ENCODE assay signal across 8 mouse cellular contexts in the genomic region with DNA sequence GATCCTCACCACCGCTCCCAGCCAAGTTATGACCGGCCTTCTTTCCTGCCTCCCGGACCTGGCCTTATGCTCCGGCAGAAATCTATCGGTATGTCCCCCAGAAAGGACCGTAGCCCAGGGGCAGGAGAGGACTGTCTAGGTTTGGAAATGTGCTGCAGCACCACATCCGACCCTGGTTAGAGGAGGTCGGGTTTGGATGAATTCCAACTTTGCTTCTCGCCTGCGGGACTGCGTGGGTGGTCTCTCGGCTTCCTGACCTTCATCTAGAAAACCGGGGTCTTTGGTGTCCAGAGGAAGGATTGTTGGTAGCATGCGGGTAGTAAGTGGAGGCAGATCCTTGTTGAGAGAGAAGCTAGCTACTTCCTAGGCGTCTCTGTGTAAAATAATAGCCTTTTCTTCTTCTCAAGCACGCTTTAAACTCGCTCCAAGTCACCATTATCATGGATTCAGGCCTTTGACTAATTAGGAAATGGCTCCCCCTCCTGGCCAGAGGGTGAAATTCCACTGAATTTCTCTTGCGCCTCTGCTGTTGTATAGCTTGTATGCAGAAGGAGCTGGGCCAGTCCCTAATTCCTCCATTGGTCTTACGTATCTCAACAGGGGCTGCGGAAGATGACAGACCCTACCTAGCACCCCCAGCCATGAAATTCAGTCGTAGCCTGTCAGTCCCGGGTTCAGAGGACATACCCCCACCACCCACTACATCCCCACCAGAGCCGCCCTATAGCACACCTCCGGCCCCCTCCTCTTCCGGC. TPM values are rescaled to one million over a fixed set of nuclear protein-coding genes. Genes with fewer than 3 reads are reported as not detected.
DNase-seq lines count a peak whose midpoint lies in the region; ATAC-seq and TF ChIP-seq lines count a peak whose summit lies in the region.

No protein-coding gene starts in this region.

- 0 out of 2 replicates have a peak overlapping the region, but pooled peaks have one; percentile 4 for H3K9ac ChIP-seq in forebrain, postnatal 0 days
- 0 out of 2 replicates have a peak overlapping the region, but pooled peaks have one; percentile 20 for H3K9ac ChIP-seq in lung, postnatal 0 days (replicated peaks; ENCODE audit: low read depth)

- TF ChIP-seq EP300 in lung, postnatal 0 days (IDR thresholded peaks at IDR 0.05), result no peak

- peak; percentile 92 for DNase-seq in MN1 (ENCODE audit: low spot score)
- DNase-seq in cerebellum, adult 11-12 months, result peak; percentile 83
- DNase-seq in forebrain, postnatal 0 days, result peak; percentile 95
- DNase-seq in hindbrain, embryonic 10.5 days (ENCODE audit: low spot score), result peak; percentile 88
- DNase-seq in layer of hippocampus, adult 9-10 months (ENCODE audit: low spot score), result peak; percentile 96
- peak; percentile 92 for DNase-seq in lung, postnatal 0 days (ENCODE audit: low spot score)
- DNase-seq in ovary, postnatal 10 days (ENCODE audit: low spot score), result peak; percentile 61
- DNase-seq in thymus, postnatal 14 days, result peak; percentile 69

- no peaks in the 10 kb centered on the region for H3K4me1 ChIP-seq in forebrain, postnatal 0 days (ENCODE audit: insufficient read depth)
- peaks cover 59% of the 10 kb centered on the region for H3K4me1 ChIP-seq in hindbrain, embryonic 10.5 days (replicated peaks)
- no peaks in the 10 kb centered on the region for H3K4me1 ChIP-seq in lung, postnatal 0 days (ENCODE audit: insufficient read depth, low read depth, low read length)

- no peak overlapping the region for H3K27ac ChIP-seq in forebrain, postnatal 0 days (ENCODE audit: low read depth, low read length)
- H3K27ac ChIP-seq in hindbrain, embryonic 10.5 days, result peak overlapping the region; percentile 62; the same call in 1 of the 2 replicates
- H3K27ac ChIP-seq in lung, postnatal 0 days (ENCODE audit: low read length), result no peak overlapping the region

- H3K4me3 ChIP-seq in forebrain, postnatal 0 days (ENCODE audit: low read depth, low read length), result no peak overlapping the region
- peak overlapping the region; percentile 45 for H3K4me3 ChIP-seq in hindbrain, embryonic 10.5 days
- 0 out of 2 replicates have a peak overlapping the region, but pooled peaks have one; percentile 0 for H3K4me3 ChIP-seq in lung, postnatal 0 days (ENCODE audit: low read depth, low read length)

- H3K27me3 ChIP-seq in forebrain, postnatal 0 days (ENCODE audit: insufficient read depth, low read length), result peaks cover 15% of the 10 kb centered on the region
- H3K27me3 ChIP-seq in hindbrain, embryonic 10.5 days (ENCODE audit: insufficient read depth, poor library complexity, severe bottlenecking), result peaks cover 92% of the 10 kb centered on the region
- H3K27me3 ChIP-seq in lung, postnatal 0 days (replicated peaks; ENCODE audit: insufficient read depth, low read length), result peaks cover 54% of the 10 kb centered on the region

- ATAC-seq in forebrain, postnatal 0 days, result peak; percentile 76
- ATAC-seq in lung, postnatal 0 days, result peak; percentile 61

- TF ChIP-seq CTCF in forebrain, postnatal 0 days (IDR thresholded peaks at IDR 0.05; ENCODE audit: low read depth), result peak; percentile 95
- peak; percentile 93 for TF ChIP-seq CTCF in lung, postnatal 0 days (IDR thresholded peaks at IDR 0.05)

- H3K4me2 ChIP-seq in forebrain, postnatal 0 days (ENCODE audit: low read depth), result peak overlapping the region; percentile 28
- H3K4me2 ChIP-seq in lung, postnatal 0 days (replicated peaks; ENCODE audit: low read depth, low read length), result peak overlapping the region; percentile 45

- WGBS in forebrain, postnatal 0 days, result 2% methylated on average over 25 of the region's 25 CpGs
- 5% methylated on average over 25 of the region's 25 CpGs for WGBS in hindbrain, embryonic 10.5 days
- 3% methylated on average over 25 of the region's 25 CpGs for WGBS in lung, postnatal 0 days

- H3K36me3 ChIP-seq in forebrain, postnatal 0 days (ENCODE audit: insufficient read depth), result peaks cover 49% of the 10 kb centered on the region
- 0 out of 2 replicates have a peak, but pooled peaks cover 2% of the 10 kb centered on the region for H3K36me3 ChIP-seq in hindbrain, embryonic 10.5 days
- no peaks in the 10 kb centered on the region for H3K36me3 ChIP-seq in lung, postnatal 0 days (ENCODE audit: insufficient read depth, low read length)

- H3K9me3 ChIP-seq in forebrain, postnatal 0 days (ENCODE audit: low read length), result no peaks in the 10 kb centered on the region
- no peaks in the 10 kb centered on the region; the same call in 1 of the 2 replicates for H3K9me3 ChIP-seq in hindbrain, embryonic 10.5 days
- H3K9me3 ChIP-seq in lung, postnatal 0 days (ENCODE audit: low read length), result no peaks in the 10 kb centered on the region

RNA-seq across cellular contexts. Expression of gene Syt3, which starts 32.8 kb away (rescaled TPM):
- 48.2 and 77.2 TPM in 2 replicates for total RNA-seq in forebrain, postnatal 0 days (2014; rRNA removed)
- 43.9 and 55.0 TPM in 2 replicates for polyA plus RNA-seq in forebrain, postnatal 0 days (2015; fragmentation: Nextera tagmentation; extraction: Ambion mirVana)
- polyA plus RNA-seq in hindbrain, embryonic 10.5 days (2016; fragmentation: Nextera tagmentation; extraction: Ambion mirVana), result 2.7 and 3.0 TPM in 2 replicates
- polyA plus RNA-seq in lung, postnatal 0 days (2015; fragmentation: Nextera tagmentation; extraction: Ambion mirVana), result 0.85 and 1.4 TPM in 2 replicates

RNA-seq across cellular contexts. Expression of gene 1700008O03Rik, which starts 34.5 kb away (rescaled TPM):
- total RNA-seq in forebrain, postnatal 0 days (2014; rRNA removed), result 1.3 and 7.3 TPM in 2 replicates
- 2.7 and 3.5 TPM in 2 replicates for polyA plus RNA-seq in forebrain, postnatal 0 days (2015; fragmentation: Nextera tagmentation; extraction: Ambion mirVana)
- polyA plus RNA-seq in hindbrain, embryonic 10.5 days (2016; fragmentation: Nextera tagmentation; extraction: Ambion mirVana), result 2.1 and 2.7 TPM in 2 replicates
- 0.87 and 1.2 TPM in 2 replicates for polyA plus RNA-seq in lung, postnatal 0 days (2015; fragmentation: Nextera tagmentation; extraction: Ambion mirVana)

RNA-seq across cellular contexts. Expression of gene Shank1, which starts 41.1 kb away (rescaled TPM):
- 31.1 and 34.2 TPM in 2 replicates for total RNA-seq in forebrain, postnatal 0 days (2014; rRNA removed)
- polyA plus RNA-seq in forebrain, postnatal 0 days (2015; fragmentation: Nextera tagmentation; extraction: Ambion mirVana), result 15.4 and 29.7 TPM in 2 replicates
- polyA plus RNA-seq in hindbrain, embryonic 10.5 days (2016; fragmentation: Nextera tagmentation; extraction: Ambion mirVana), result 1.2 and 4.6 TPM in 2 replicates
- polyA plus RNA-seq in lung, postnatal 0 days (2015; fragmentation: Nextera tagmentation; extraction: Ambion mirVana), result 0.23 and 0.27 TPM in 2 replicates

RNA-seq across cellular contexts. Expression of gene Clec11a, which starts 44.4 kb away (rescaled TPM):
- total RNA-seq in forebrain, postnatal 0 days (2014; rRNA removed), result 3.8 and 4.7 TPM in 2 replicates
- 3.7 and 4.3 TPM in 2 replicates for polyA plus RNA-seq in forebrain, postnatal 0 days (2015; fragmentation: Nextera tagmentation; extraction: Ambion mirVana)
- polyA plus RNA-seq in hindbrain, embryonic 10.5 days (2016; fragmentation: Nextera tagmentation; extraction: Ambion mirVana), result 1.8 and 2.1 TPM in 2 replicates
- polyA plus RNA-seq in lung, postnatal 0 days (2015; fragmentation: Nextera tagmentation; extraction: Ambion mirVana), result 2.1 and 2.5 TPM in 2 replicates

Comparison
In these comparisons a context has a peak if more than half of its experiments do, and no peak if none do; other contexts are left out.
1. RNA of gene Syt3, which starts 32.8 kb away (polyA plus RNA-seq): 43.9 to 55.0 TPM in forebrain, postnatal 0 days; 2.7 to 3.0 TPM in hindbrain, embryonic 10.5 days and 0.85 to 1.4 TPM in lung, postnatal 0 days; every median in the first group is over 10 times any median in the second.
2. Peak in every context shown above with its lines, with median percentiles within 50 percentile points of each other: DNase-seq.